Mouse (Mus musculus): Measurements from ENCODE around the gene Timp3. TPM values are rescaled to one million over a fixed set of nuclear protein-coding genes. Genes with fewer than 3 reads are reported as not detected.
"Not testable (repeated sequence)": the region's sequence is repeated elsewhere in the genome, so short reads cannot be mapped to it uniquely, and the experiment has no call there.

The Timp3 gene
- total RNA-seq, 2 experiments from 2014 or later: 45.8 to 47.4 TPM

GRCm38 (mm10) chr10:86365632-86366092, 65.5 kb downstream of the Timp3 start:
- DNase-seq (ENCODE audit: extremely low spot score in 1 of 2, low spot score in 2 of 2): no peak
- intact Hi-C loops (cut with DNase I): no loop called here

- intact Hi-C loops (cut with DNase I): no loop called here
- no peak for DNase-seq (ENCODE audit: extremely low spot score in 1 of 2, low spot score in 2 of 2)
Measured at GRCm38 (mm10) chr10:86367346-86367745, 67.2 kb downstream of the Timp3 start.

- intact Hi-C loops (cut with DNase I): no loop called here
- DNase-seq (ENCODE audit: extremely low spot score in 1 of 2, low spot score in 2 of 2): no peak
Measured at GRCm38 (mm10) chr10:86368811-86369210, 68.6 kb downstream of the Timp3 start.

GRCm38 (mm10) chr10:86369346-86369745, 69.2 kb downstream of the Timp3 start:
- intact Hi-C loops (cut with DNase I): no loop called here
- no peak for DNase-seq (ENCODE audit: extremely low spot score in 1 of 2, low spot score in 2 of 2)

GRCm38 (mm10) chr10:86371561-86371960, 71.4 kb downstream of the Timp3 start:
- no peak for DNase-seq (ENCODE audit: extremely low spot score in 1 of 2, low spot score in 2 of 2)
- intact Hi-C loops (cut with DNase I): no loop called here

GRCm38 (mm10) chr10:86374061-86374460, 73.9 kb downstream of the Timp3 start:
- DNase-seq (ENCODE audit: extremely low spot score in 1 of 2, low spot score in 2 of 2): no peak

GRCm38 (mm10) chr10:86375903-86376302, 75.7 kb downstream of the Timp3 start:
- intact Hi-C loops (cut with DNase I): no loop called here
- peak; percentile 25 to 64 for DNase-seq (ENCODE audit: extremely low spot score in 1 of 2, low spot score in 2 of 2)

More at GRCm38 (mm10) chr10:86374061-86374460, 73.9 kb downstream of the Timp3 start:
- intact Hi-C loops (cut with DNase I): no loop called here

- no peak for DNase-seq (ENCODE audit: extremely low spot score in 1 of 2, low spot score in 2 of 2)
- intact Hi-C loops (cut with DNase I): no loop called here
Measured at GRCm38 (mm10) chr10:86376392-86377185, 76.4 kb downstream of the Timp3 start.

GRCm38 (mm10) chr10:86378803-86379202, 78.6 kb downstream of the Timp3 start:
- intact Hi-C loops (cut with DNase I); DNase-seq (ENCODE audit: extremely low spot score in 1 of 2, low spot score in 2 of 2): not testable (repeated sequence)

- no peak for DNase-seq (ENCODE audit: extremely low spot score in 1 of 2, low spot score in 2 of 2)
- intact Hi-C loops (cut with DNase I): no loop called here
Measured at GRCm38 (mm10) chr10:86380626-86381025, 80.5 kb downstream of the Timp3 start.

- DNase-seq (ENCODE audit: extremely low spot score in 1 of 2, low spot score in 2 of 2): no peak
- intact Hi-C loops (cut with DNase I): no loop called here
Measured at GRCm38 (mm10) chr10:86381150-86381921, 81.2 kb downstream of the Timp3 start.

- DNase-seq (ENCODE audit: extremely low spot score in 1 of 2, low spot score in 2 of 2): no peak
- intact Hi-C loops (cut with DNase I): no loop called here
Measured at GRCm38 (mm10) chr10:86381922-86382260, 81.7 kb downstream of the Timp3 start.

GRCm38 (mm10) chr10:86384655-86385054, 84.5 kb downstream of the Timp3 start:
- no peak for DNase-seq (ENCODE audit: extremely low spot score in 1 of 2, low spot score in 2 of 2)
- intact Hi-C loops (cut with DNase I): no loop called here

GRCm38 (mm10) chr10:86385656-86386055, 85.5 kb downstream of the Timp3 start:
- intact Hi-C loops (cut with DNase I): no loop called here
- DNase-seq (ENCODE audit: extremely low spot score in 1 of 2, low spot score in 2 of 2): no peak

- no peak for DNase-seq (ENCODE audit: extremely low spot score in 1 of 2, low spot score in 2 of 2)
- intact Hi-C loops (cut with DNase I): no loop called here
Measured at GRCm38 (mm10) chr10:86386232-86386631, 86.1 kb downstream of the Timp3 start.

GRCm38 (mm10) chr10:86387821-86388440, 87.8 kb downstream of the Timp3 start:
- peak; percentile 45 to 49 for DNase-seq (ENCODE audit: extremely low spot score in 1 of 2, low spot score in 2 of 2)
- intact Hi-C loops (cut with DNase I): no loop called here

GRCm38 (mm10) chr10:86388803-86389202, 88.6 kb downstream of the Timp3 start:
- DNase-seq (ENCODE audit: extremely low spot score in 1 of 2, low spot score in 2 of 2): peak; percentile 36 to 53
- intact Hi-C loops (cut with DNase I): no loop called here

- DNase-seq (ENCODE audit: extremely low spot score in 1 of 2, low spot score in 2 of 2): no peak
- intact Hi-C loops (cut with DNase I): no loop called here
Measured at GRCm38 (mm10) chr10:86389357-86389756, 89.2 kb downstream of the Timp3 start.

- DNase-seq (ENCODE audit: extremely low spot score in 1 of 2, low spot score in 2 of 2): no peak
- intact Hi-C loops (cut with DNase I): no loop called here
Measured at GRCm38 (mm10) chr10:86389913-86390312, 89.7 kb downstream of the Timp3 start.

- intact Hi-C loops (cut with DNase I): no loop called here
- DNase-seq (ENCODE audit: extremely low spot score in 1 of 2, low spot score in 2 of 2): no peak
Measured at GRCm38 (mm10) chr10:86392399-86392798, 92.2 kb downstream of the Timp3 start.

Measured in left cerebral cortex, postnatal 10 days (tissue).